Mouse (Mus musculus): ENCODE results near the gene Tbx1. TPM values are rescaled to one million over a fixed set of nuclear protein-coding genes. Genes with fewer than 3 reads are reported as not detected.

Gene Tbx1
- polyA plus RNA-seq, 1 experiment from 2014 or later = not detected

DNA sequence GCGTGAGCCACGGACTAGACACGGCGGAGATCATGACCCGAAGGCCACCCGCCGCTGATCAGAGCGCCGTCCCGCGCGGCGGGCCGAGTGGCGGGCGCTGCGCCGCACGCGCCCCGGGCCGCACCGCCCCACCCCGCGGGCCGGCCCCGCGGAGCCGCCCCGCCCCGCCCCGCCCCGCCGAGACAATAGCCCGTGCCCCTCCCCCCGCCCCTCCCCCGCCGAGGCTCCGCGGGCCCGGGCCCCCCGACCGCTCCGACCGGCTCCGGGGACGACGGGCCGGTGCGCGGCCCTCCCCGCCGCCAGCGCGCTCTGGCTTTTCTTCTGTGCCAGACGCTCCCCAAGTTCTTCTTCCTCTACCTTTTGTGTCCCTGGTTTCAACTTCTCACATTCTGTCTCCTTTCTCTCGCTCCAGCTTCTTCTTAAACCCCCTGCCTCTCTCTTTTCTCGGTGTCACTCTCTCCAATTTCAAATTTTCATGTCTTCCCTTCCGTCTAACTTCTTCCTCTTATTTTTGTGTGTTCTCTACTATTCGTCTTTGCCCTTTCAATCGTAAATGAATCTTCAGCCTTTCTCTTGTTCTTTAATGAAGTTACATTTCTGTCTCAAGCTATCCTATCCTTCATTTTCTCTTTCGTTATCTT, 3.4 kb downstream of the Tbx1 start:
- Histone ChIP-seq H3K4me3 (ENCODE audit: inconsistent target) (no peak overlapping the region), H3K27ac (no peak overlapping the region), H3K36me3 (ENCODE audit: inconsistent target) (no peaks in the 10 kb centered on the region), H3K79me2 (ENCODE audit: inconsistent target) (no peaks in the 10 kb centered on the region)
- WGBS (ENCODE audit: missing documents) = 2% methylated on average over 39 of the region's 62 CpGs

DNA sequence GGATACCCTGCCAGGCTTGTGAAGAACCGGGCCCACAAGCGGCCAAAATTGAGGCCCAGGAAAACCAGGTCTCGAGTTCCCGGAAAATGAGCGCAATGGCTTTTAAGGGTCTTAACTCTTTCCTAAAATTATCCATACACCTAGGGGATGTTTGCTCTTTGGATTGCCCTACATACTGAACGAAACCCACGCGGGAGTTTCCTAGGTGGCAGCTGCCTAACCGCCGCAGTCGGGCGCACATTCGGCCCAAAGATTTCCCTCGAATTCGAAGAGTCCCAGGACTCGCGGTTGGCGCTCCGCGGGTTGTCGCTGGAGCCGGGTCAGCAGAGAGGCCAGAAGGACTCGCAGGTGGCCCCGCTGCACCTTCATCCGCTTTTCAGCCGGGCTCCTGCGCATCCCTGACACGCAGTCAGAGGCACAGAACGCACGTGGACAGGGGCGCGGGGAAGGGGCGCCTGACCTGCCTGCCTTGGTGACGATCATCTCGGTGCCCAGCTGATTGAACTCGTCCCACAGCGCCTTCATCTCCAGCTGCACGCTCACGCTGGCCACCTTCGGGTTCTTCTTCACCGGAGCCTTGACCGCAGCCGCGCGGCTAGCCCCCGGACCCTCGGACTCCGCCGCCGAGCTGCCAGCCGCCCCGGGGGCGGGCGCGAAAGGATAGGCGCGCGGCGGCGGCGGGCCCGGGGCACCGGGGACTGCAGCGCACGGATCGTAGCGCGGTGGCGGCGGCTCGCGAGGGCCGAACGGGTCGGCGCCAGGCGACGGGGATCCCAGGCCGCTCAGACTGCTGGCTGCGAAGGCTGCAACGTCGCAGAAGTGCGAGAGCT, 4.2 kb downstream of the Tbx1 start:
- WGBS (ENCODE audit: missing documents) = 7% methylated on average over 80 of the region's 83 CpGs
- H3K27ac ChIP-seq = no peak overlapping the region
- H3K4me3 ChIP-seq (ENCODE audit: inconsistent target) = no peak overlapping the region
- no peaks in the 10 kb centered on the region for H3K36me3 ChIP-seq (ENCODE audit: inconsistent target)
- no peaks in the 10 kb centered on the region for H3K79me2 ChIP-seq (ENCODE audit: inconsistent target)

DNA sequence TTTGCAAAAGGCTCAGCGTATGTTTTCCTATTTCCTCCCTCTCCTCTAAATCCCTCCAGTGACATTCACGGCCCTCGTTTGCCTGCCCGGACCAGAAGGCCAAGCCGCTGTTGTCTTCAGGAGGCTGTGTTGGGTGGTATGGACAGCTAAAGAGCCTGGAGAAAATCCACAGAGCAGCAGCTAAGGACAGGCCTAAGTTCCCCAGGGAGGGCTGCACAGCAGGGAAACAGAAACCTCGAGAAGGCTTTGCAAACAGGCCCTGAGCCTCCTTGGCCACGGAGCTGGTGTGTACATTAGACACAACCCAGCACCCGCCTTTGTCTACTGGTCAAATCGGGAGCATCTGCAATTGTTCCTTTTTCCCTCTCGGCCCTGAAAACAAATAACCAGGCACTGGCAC, 4.8 kb downstream of the Tbx1 start:
- 46% methylated on average over 10 of the region's 10 CpGs for WGBS (ENCODE audit: missing documents)
- no peaks in the 10 kb centered on the region for H3K79me2 ChIP-seq (ENCODE audit: inconsistent target)
- no peak overlapping the region for H3K4me3 ChIP-seq (ENCODE audit: inconsistent target)
- no peak overlapping the region for H3K27ac ChIP-seq
- H3K36me3 ChIP-seq (ENCODE audit: inconsistent target) = no peaks in the 10 kb centered on the region

DNA sequence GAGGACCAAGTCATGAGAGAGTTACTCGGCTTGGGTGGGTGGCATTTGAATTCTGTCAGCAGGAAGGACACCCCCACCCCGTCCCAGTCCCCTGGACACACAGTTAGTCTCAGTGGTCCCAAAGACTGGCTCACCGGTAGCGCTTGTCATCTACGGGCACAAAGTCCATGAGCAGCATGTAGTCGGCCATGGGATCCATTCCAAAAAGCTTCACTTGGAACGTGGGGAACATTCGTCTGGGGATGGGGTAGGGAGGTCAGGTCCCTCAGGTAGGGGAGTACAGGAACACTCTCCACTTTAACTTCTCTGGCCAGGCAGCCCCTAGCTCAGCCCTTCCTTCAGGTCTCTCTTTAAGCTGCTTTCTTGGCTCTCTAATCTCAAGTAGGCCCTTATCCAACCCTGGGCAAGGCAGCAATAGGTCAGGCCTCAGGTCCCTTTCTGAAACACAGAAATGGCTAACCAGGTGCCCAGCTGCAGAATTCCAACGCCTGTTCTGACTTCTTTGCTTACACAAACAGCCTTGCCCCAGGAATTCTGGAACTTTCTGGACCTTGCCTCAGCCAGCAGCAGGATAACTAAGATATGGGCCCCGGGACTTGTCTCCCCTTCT, 5.5 kb downstream of the Tbx1 start:
- Histone ChIP-seq H3K4me3 (ENCODE audit: inconsistent target) (no peak overlapping the region), H3K27ac (no peak overlapping the region), H3K36me3 (ENCODE audit: inconsistent target) (no peaks in the 10 kb centered on the region), H3K79me2 (ENCODE audit: inconsistent target) (no peaks in the 10 kb centered on the region)
- 91% methylated on average over 10 of the region's 10 CpGs for WGBS (ENCODE audit: missing documents)

DNA sequence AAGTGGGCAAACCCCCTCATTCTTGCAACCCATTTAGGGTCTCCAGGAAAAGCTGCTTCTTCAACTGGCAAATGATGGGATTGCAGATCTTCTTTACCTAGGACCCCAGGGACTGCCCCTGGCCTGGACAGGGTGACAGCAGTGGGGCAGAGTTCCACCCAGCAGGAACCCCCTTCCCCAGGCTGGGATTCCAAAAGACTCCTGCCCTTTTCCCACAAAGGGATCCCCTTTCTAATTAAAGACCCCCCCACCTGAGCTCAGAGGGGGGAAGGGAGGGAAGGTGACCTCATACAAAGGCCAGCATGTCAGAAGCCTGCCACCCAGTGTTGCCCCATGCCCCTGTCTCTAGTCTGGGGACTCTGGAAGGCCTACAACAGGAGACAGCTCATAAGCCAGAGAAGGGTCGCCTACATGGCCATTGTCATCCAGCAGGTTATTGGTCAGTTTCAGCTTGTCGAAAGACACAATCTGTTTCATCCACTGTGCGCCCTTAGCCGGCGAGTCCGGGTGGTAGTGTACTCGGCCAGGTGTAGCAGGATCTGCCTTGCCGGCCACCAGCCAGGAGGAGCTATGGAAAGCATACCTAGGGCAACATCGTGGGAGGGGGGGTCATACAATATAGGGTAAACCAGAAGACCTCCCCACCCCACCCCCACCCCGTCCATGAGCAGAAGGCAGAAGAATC, 6.7 kb downstream of the Tbx1 start:
- WGBS (ENCODE audit: missing documents) = 97% methylated on average over 9 of the region's 10 CpGs

DNA sequence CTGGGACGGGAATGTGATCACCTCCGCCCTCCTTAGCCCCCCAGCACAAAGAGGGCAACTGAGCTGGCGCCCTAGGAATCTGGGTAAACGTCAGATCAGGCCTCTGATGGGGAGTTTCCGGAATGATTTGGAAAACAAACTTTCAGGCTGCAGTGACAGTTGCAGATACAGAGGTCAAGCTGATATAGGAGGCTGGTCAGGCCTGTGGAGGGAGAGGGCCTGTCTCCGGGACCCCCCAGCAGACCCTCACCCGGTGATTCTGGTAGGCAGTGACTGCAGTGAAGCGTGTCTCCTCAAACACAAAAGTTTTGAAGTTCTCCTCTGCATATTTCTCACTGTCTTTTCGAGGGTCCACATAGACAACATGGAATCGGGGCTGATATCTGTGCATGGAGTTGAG, 7.3 kb downstream of the Tbx1 start:
- H3K79me2 ChIP-seq (ENCODE audit: inconsistent target) = no peaks in the 10 kb centered on the region
- no peak overlapping the region for H3K27ac ChIP-seq
- WGBS (ENCODE audit: missing documents) = 67% methylated on average over 10 of the region's 10 CpGs

More for the DNA sequence above, 6.7 kb downstream of the Tbx1 start:
- H3K79me2 ChIP-seq (ENCODE audit: inconsistent target) = no peaks in the 10 kb centered on the region
- H3K4me3 ChIP-seq (ENCODE audit: inconsistent target) = no peak overlapping the region
- H3K27ac ChIP-seq = no peak overlapping the region
- no peaks in the 10 kb centered on the region for H3K36me3 ChIP-seq (ENCODE audit: inconsistent target)

DNA sequence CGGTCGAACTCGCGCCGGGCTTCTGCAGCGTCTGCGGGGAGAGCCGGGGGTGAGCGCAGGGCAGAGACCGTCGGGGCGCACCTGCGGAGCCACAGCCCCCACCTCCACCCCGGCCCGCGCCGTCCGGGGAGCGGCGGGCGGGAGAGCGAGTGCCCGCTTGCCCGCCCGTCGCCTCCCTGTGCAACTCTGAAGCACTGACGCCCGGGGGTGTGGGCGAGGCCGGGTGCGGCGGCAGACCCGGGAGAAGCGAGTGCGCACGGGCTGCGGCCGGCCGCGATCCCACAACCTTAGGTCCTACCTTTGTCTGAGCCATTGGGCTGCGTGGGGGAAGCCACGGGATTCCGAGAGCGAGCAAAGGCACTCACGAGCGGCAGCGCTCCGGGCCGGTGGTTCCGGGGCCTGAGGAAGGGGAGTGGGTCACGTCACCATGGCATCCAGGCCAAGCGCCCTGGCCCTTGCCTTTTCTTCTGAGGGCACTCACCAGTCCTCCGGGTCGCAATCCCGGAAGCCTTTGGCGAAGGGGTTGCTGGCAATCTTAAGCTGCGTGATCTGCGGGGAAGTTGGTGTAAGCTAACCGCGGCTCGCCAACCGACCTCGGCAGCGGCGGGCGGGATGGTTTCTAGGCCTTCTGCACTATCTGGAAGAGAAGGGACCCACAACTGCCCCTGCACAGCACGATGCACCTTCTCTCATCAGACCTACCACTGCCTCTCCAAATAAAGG, 7.9 kb downstream of the Tbx1 start:
- Histone ChIP-seq H3K4me3 (ENCODE audit: inconsistent target) (no peak overlapping the region), H3K36me3 (ENCODE audit: inconsistent target) (no peaks in the 10 kb centered on the region), H3K79me2 (ENCODE audit: inconsistent target) (no peaks in the 10 kb centered on the region), H3K27ac (no peak overlapping the region)
- 7% methylated on average over 56 of the region's 67 CpGs for WGBS (ENCODE audit: missing documents)

More for the DNA sequence above, 7.3 kb downstream of the Tbx1 start:
- Histone ChIP-seq H3K36me3 (ENCODE audit: inconsistent target) (no peaks in the 10 kb centered on the region), H3K4me3 (ENCODE audit: inconsistent target) (no peak overlapping the region)

DNA sequence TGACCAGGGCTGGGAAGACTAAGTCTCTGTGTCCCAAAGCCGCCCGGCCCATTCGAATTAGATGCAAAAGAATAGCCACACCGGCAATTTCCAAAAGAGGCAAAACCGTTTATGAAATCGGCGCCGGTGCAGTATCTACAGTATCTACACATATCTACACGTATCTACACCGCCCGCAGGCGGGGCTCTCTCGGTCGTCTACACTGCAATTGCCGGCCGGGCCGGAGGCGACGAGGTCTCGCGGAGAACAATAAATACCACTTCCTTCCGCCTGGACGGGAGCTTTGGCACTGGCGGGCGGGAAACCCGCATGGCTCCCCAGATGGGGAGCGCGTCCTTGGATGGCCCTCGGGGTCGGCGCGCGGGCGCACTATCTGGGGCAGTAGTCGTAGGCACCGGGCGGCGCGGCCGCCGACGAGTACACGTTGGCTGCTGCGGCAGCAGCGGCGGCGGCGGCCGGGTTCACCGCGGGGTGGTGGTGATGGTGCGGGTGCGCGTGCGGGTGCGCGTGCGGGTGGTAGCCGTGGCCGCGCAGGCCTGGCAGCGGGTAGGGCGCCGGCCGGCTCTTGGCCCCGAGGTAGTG, 8.8 kb downstream of the Tbx1 start:
- Histone ChIP-seq H3K4me3 (ENCODE audit: inconsistent target) (no peak overlapping the region), H3K27ac (no peak overlapping the region), H3K36me3 (ENCODE audit: inconsistent target) (no peaks in the 10 kb centered on the region), H3K79me2 (ENCODE audit: inconsistent target) (no peaks in the 10 kb centered on the region)
- WGBS (ENCODE audit: missing documents) = 2% methylated on average over 36 of the region's 66 CpGs

DNA sequence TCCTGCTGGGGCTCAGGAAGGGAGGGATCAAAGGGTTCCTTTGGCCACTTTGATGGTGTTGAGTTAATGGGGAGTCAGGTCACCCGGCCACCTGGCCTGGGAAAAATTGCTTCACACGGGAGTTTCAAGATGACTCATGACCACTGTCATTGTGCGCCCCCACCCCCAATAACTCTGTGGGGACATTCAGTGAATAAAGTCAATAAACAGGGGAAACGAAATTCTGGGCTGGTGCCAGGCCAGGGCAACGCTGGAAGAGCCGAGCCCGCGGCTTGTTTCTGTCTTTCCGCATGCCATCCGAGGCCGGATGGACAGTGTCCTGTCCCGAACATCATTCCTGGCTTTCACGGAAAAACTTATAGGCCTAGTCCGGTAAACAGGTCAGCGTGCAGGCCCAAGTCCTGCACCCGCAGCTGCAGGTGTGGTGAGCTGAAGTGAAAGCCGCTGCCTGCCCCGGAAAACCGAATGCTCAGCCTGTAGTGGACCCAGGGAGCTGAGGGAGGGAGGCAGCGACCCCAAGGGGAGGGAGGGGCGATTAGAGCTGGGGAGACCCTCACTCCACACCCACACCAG, 9.3 kb downstream of the Tbx1 start:
- no peaks in the 10 kb centered on the region for H3K36me3 ChIP-seq (ENCODE audit: inconsistent target)
- H3K79me2 ChIP-seq (ENCODE audit: inconsistent target) = no peaks in the 10 kb centered on the region
- H3K27ac ChIP-seq = no peak overlapping the region
- no peak overlapping the region for H3K4me3 ChIP-seq (ENCODE audit: inconsistent target)
- 13% methylated on average over 19 of the region's 21 CpGs for whole genome bisulfite sequencing (ENCODE audit: missing documents)

DNA sequence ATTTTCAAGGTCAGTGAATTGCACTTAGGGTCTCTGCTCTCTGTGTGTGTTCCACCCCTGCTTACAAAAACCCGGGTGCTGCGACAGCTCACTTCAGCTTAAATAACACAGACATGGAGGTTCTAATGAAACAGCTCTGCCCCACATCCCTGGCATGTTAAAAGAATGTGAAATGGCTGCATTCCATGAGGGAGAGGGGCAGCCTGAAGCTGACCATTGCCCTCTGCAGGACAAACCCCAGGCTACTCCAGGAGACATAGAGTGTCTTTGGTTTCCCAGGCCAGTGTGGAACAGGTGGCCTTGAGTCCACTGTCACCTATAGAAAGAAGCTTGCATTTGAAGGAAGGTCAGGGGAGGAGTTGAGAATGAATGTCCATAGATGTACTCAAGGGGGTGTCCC, 10.1 kb downstream of the Tbx1 start:
- 69% methylated on average over 2 of the region's 2 CpGs for WGBS (ENCODE audit: missing documents)

DNA sequence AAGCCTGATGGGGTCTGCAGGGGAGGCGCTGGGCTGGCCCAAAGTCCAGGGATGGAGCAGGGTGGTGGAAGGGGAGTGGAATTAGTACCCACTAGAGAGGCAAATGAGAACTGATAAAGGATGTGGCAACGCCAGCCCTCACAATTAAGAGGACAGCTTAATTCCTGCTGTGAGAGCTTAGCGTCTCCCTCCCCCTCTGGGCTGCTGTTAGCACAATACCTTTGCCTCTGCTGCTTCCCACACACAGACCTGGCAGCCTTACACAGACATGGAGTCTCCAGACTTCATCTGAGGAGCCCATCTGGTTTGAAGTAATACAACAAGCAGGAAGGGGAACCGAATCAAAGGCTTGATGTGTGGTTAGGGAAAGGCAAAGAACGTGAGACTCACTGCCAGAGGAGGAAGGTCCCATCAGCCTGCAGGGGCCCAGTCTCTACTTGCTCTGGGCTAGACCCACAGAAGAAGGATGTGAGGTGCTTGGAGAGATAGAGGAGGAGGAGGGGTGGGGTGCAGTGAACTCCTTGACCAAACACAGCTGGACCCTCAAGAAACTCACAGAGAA, 12.8 kb downstream of the Tbx1 start:
- Histone ChIP-seq H3K4me3 (ENCODE audit: inconsistent target) (no peak overlapping the region), H3K27ac (no peak overlapping the region), H3K79me2 (ENCODE audit: inconsistent target) (no peaks in the 10 kb centered on the region), H3K36me3 (ENCODE audit: inconsistent target) (no peaks in the 10 kb centered on the region)
- 25% methylated on average over 5 of the region's 5 CpGs for WGBS (ENCODE audit: missing documents)

More for the DNA sequence above, 10.1 kb downstream of the Tbx1 start:
- no peaks in the 10 kb centered on the region for H3K36me3 ChIP-seq (ENCODE audit: inconsistent target)
- no peaks in the 10 kb centered on the region for H3K79me2 ChIP-seq (ENCODE audit: inconsistent target)
- no peak overlapping the region for H3K27ac ChIP-seq
- no peak overlapping the region for H3K4me3 ChIP-seq (ENCODE audit: inconsistent target)

DNA sequence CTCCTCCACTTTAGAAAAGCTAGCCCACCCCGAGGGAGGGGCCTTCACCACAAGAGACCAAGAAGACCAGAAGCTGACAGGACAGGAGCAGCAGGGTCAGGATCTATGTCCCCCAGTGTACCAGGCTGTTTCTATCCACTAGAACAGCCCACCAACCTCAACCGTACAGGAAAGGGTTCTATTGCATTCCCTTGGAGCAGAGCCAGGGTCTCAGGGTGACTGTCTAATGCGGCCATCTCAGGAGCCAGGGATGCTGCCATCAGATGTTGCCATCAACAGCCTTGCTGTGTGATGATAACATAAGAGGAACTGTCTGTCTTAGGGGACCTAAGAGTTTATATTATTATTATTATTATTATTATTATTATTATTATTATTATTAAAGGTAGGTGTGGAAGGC, 13.4 kb downstream of the Tbx1 start:
- Histone ChIP-seq H3K79me2 (ENCODE audit: inconsistent target) (no peaks in the 10 kb centered on the region), H3K36me3 (ENCODE audit: inconsistent target) (no peaks in the 10 kb centered on the region), H3K27ac (no peak overlapping the region), H3K4me3 (ENCODE audit: inconsistent target) (no peak overlapping the region)
- WGBS (ENCODE audit: missing documents) = 40% methylated on average over 3 of the region's 3 CpGs

DNA sequence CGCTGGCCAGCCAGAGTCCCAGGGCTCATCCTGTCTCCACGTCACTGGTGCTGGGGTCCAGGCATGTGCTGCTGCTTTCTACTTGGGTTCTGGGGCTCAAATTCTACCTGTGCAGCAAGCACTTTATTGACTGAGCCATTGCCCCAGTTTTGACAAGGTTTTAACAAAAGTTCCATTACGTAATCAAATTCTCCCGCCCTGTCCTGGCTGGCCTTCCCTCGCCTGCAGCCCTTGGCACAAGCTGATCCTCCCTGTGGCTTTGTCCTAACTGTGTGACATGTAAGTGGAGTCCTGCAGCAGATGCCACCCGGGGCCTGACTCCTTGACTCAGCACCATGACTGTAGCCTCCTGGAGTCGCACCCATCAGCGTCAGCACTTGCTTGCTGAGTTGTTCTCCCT, 16.3 kb downstream of the Tbx1 start:
- no peaks in the 10 kb centered on the region for H3K36me3 ChIP-seq (ENCODE audit: inconsistent target)
- H3K79me2 ChIP-seq (ENCODE audit: inconsistent target) = no peaks in the 10 kb centered on the region
- WGBS (ENCODE audit: missing documents) = 80% methylated on average over 8 of the region's 8 CpGs
- H3K4me3 ChIP-seq (ENCODE audit: inconsistent target) = no peak overlapping the region
- no peak overlapping the region for H3K27ac ChIP-seq

Measured in macrophage (primary cell).